Mouse (Mus musculus) neural tube, embryonic 12.5 days (tissue): ENCODE data around the gene Fam227a. TPM values are rescaled to one million over a fixed set of nuclear protein-coding genes. Genes with fewer than 3 reads are reported as not detected.

Experiments
- ATAC-seq: fragments of 200-750 bp; cut with Nextera tagmentation; 2 replicates; pipeline ENCODE4 v1.8.0; 2017; ENCODE audit warnings: low read depth, mild to moderate bottlenecking, moderate TSS enrichment, moderate library complexity; ENCODE audit not compliant: low FRiP score
- H3K27ac ChIP-seq: fragments of 300-500 bp; sonication (generic); 2 replicates; pipeline ENCODE4 v1.5.1; 2016
- H3K27me3 ChIP-seq: fragments of 300-500 bp; sonication (generic); replicated peaks from 2 replicates; pipeline ENCODE4 v1.6.1; 2016; ENCODE audit warnings: mild to moderate bottlenecking
- H3K36me3 ChIP-seq: fragments of 300-500 bp; sonication (generic); 2 replicates; pipeline ENCODE4 v1.6.1; 2016; ENCODE audit warnings: mild to moderate bottlenecking
- H3K4me1 ChIP-seq: fragments of 300-500 bp; sonication (generic); 2 replicates; pipeline ENCODE4 v1.6.1; 2016
- H3K4me2 ChIP-seq: fragments of 300-500 bp; sonication (generic); replicated peaks from 2 replicates; pipeline ENCODE4 v1.6.1; 2016; ENCODE audit warnings: mild to moderate bottlenecking
- H3K4me3 ChIP-seq: fragments of 300-500 bp; sonication (generic); 2 replicates; pipeline ENCODE4 v1.5.1; 2016
- H3K9ac ChIP-seq: fragments of 300-500 bp; sonication (generic); 2 replicates; pipeline ENCODE4 v1.6.1; 2016; ENCODE audit warnings: mild to moderate bottlenecking
- H3K9me3 ChIP-seq: fragments of 300-500 bp; sonication (generic); 2 replicates; pipeline ENCODE4 v1.6.1; 2016; ENCODE audit warnings: mild to moderate bottlenecking
- WGBS: fragments of 180-500 bp; shearing (Covaris S2); methylation state at CpG from one replicate; pipeline ENCODE4 v1.1.7; 2016; 5-methylcytosine and 5-hydroxymethylcytosine counted together
- polyA plus RNA-seq: library from polyadenylated mRNA; unstranded; fragments of >200 nt; fragmentation: Nextera tagmentation; extraction: Ambion mirVana; gene quantifications from 2 replicates; pipeline ENCODE4 v1.2.1, GENCODE M21; 2016

The Fam227a gene
- polyA plus RNA-seq, 1 experiment from 2014 or later, result 6.0 TPM

DNA sequence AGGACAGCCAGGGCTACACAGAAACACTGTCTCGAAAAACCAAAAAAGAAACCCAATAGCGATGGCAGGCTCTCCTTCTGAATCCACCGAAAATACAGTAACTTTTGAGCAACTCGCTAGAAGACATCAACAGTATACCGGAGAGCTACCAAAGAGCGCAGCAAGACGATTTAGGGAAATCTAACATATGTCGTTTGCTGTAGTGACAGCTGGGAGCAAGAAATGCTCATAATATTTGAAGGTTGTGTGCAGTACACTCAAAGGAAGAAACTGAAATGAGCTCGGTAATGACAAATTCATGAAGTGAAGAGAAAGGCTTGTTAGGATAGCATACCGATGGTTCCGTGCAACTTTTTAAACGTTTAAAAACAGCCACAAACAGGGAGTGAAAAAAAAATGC, 52.6 kb downstream of the Fam227a start:
- H3K9me3 ChIP-seq, result no peaks in the 10 kb centered on the region
- no peak for ATAC-seq
- 93% methylated on average over 12 of the region's 12 CpGs for WGBS

GRCm38 (mm10) chr15:79604990-79605665, 53.6 kb downstream of the Fam227a start, which contains the start of gene Dmc1:
Gene Dmc1, minus strand, starts transcription at chr15:79605109.
- Histone ChIP-seq H3K27me3 (peaks cover 14% of the 10 kb centered on the region), H3K4me2 (peak within 1 kb of the TSS; percentile 50), H3K9ac (0 out of 2 replicates have a peak within 1 kb of the TSS, but pooled peaks have one; percentile 17), H3K27ac (no peak within 1 kb of the TSS), H3K9me3 (no peaks in the 10 kb centered on the region), H3K4me1 (peaks cover 10% of the 10 kb centered on the region; the same call in 1 of the 2 replicates), H3K4me3 (peak within 1 kb of the TSS; percentile 22), H3K36me3 (peaks cover 2% of the 10 kb centered on the region; the same call in 1 of the 2 replicates)
- 9% methylated on average over 37 of the region's 37 CpGs for WGBS
- no peak for ATAC-seq

More for the DNA sequence above, 52.6 kb downstream of the Fam227a start:
- Histone ChIP-seq H3K27ac (no peak overlapping the region), H3K9ac (no peak overlapping the region), H3K4me1 (peaks cover 10% of the 10 kb centered on the region; the same call in 1 of the 2 replicates), H3K36me3 (peaks cover 11% of the 10 kb centered on the region), H3K4me3 (no peak overlapping the region), H3K27me3 (peaks cover 14% of the 10 kb centered on the region), H3K4me2 (no peak overlapping the region)

DNA sequence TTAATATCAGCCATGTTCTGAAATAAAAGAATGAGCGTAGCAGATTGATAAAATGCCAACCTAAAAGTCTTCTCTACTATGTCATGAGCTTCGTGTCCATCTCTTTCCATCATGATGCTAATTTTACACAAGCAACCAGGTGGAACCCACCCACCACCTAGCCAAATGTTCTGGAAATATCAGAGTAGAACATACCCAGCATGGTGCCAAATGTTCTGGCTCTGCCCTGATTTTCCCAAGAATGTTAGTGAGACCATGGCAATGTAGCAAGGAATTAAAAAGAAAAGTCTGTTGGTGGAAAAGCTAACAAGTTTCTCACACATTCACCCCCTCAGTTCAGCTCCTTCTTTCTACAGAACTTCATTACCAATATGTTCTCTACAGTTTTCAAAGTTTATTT, 58.6 kb downstream of the Fam227a start:
- Histone ChIP-seq H3K9me3 (no peaks in the 10 kb centered on the region), H3K27me3 (peaks cover 10% of the 10 kb centered on the region), H3K27ac (no peak overlapping the region), H3K4me1 (peaks cover 8% of the 10 kb centered on the region; the same call in 1 of the 2 replicates), H3K36me3 (no peaks in the 10 kb centered on the region), H3K9ac (no peak overlapping the region), H3K4me3 (no peak overlapping the region), H3K4me2 (no peak overlapping the region)
- 86% methylated on average over 2 of the region's 2 CpGs for WGBS
- ATAC-seq, result no peak

- Histone ChIP-seq H3K27ac (no peak overlapping the region), H3K9me3 (no peaks in the 10 kb centered on the region), H3K4me3 (no peak overlapping the region), H3K4me1 (no peaks in the 10 kb centered on the region), H3K27me3 (no peaks in the 10 kb centered on the region), H3K9ac (no peak overlapping the region), H3K4me2 (no peak overlapping the region), H3K36me3 (no peaks in the 10 kb centered on the region)
- 86% methylated on average over 1 of the region's 1 CpGs for whole genome bisulfite sequencing
- no peak for ATAC-seq
Observed at GRCm38 (mm10) chr15:79598715-79599114, 60.0 kb downstream of the Fam227a start.

- H3K4me3 ChIP-seq, result no peak overlapping the region
- H3K9me3 ChIP-seq, result no peaks in the 10 kb centered on the region
- no peaks in the 10 kb centered on the region for H3K27me3 ChIP-seq
- 75% methylated on average over 1 of the region's 1 CpGs for WGBS
- H3K36me3 ChIP-seq, result no peaks in the 10 kb centered on the region
- H3K4me2 ChIP-seq, result no peak overlapping the region
- ATAC-seq, result no peak
- H3K9ac ChIP-seq, result no peak overlapping the region
- H3K4me1 ChIP-seq, result no peaks in the 10 kb centered on the region
- no peak overlapping the region for H3K27ac ChIP-seq
Observed at GRCm38 (mm10) chr15:79581581-79581980, 77.2 kb downstream of the Fam227a start.

GRCm38 (mm10) chr15:79577671-79578426, 80.9 kb downstream of the Fam227a start:
- H3K36me3 ChIP-seq, result no peaks in the 10 kb centered on the region
- no peaks in the 10 kb centered on the region for H3K4me1 ChIP-seq
- no peaks in the 10 kb centered on the region for H3K27me3 ChIP-seq
- H3K4me3 ChIP-seq, result no peak overlapping the region
- no peak for ATAC-seq
- no peak overlapping the region for H3K27ac ChIP-seq
- H3K9me3 ChIP-seq, result no peaks in the 10 kb centered on the region
- no peak overlapping the region for H3K4me2 ChIP-seq
- 76% methylated on average over 6 of the region's 6 CpGs for WGBS
- H3K9ac ChIP-seq, result no peak overlapping the region

GRCm38 (mm10) chr15:79576947-79577346, 81.8 kb downstream of the Fam227a start:
- ATAC-seq, result no peak
- Histone ChIP-seq H3K9ac (no peak overlapping the region), H3K4me3 (no peak overlapping the region), H3K4me2 (no peak overlapping the region), H3K4me1 (no peaks in the 10 kb centered on the region), H3K27me3 (no peaks in the 10 kb centered on the region), H3K27ac (no peak overlapping the region), H3K9me3 (no peaks in the 10 kb centered on the region), H3K36me3 (no peaks in the 10 kb centered on the region)
- WGBS, result 89% methylated on average over 2 of the region's 2 CpGs

GRCm38 (mm10) chr15:79575543-79576222, 83.1 kb downstream of the Fam227a start:
- Histone ChIP-seq H3K4me3 (no peak overlapping the region), H3K27ac (no peak overlapping the region), H3K4me1 (no peaks in the 10 kb centered on the region), H3K36me3 (no peaks in the 10 kb centered on the region), H3K27me3 (no peaks in the 10 kb centered on the region), H3K4me2 (no peak overlapping the region), H3K9me3 (no peaks in the 10 kb centered on the region), H3K9ac (no peak overlapping the region)
- WGBS, result 74% methylated on average over 1 of the region's 1 CpGs
- no peak for ATAC-seq

GRCm38 (mm10) chr15:79562417-79562816, 96.3 kb downstream of the Fam227a start:
- Histone ChIP-seq H3K4me1 (no peaks in the 10 kb centered on the region), H3K36me3 (no peaks in the 10 kb centered on the region), H3K27me3 (no peaks in the 10 kb centered on the region), H3K27ac (no peak overlapping the region), H3K9me3 (no peaks in the 10 kb centered on the region), H3K9ac (no peak overlapping the region), H3K4me2 (no peak overlapping the region), H3K4me3 (no peak overlapping the region)
- WGBS, result 89% methylated on average over 9 of the region's 9 CpGs
- no peak for ATAC-seq

- Histone ChIP-seq H3K27me3 (no peaks in the 10 kb centered on the region), H3K27ac (no peak overlapping the region), H3K4me3 (no peak overlapping the region), H3K4me2 (no peak overlapping the region), H3K9me3 (no peaks in the 10 kb centered on the region), H3K4me1 (no peaks in the 10 kb centered on the region), H3K9ac (no peak overlapping the region), H3K36me3 (no peaks in the 10 kb centered on the region)
- WGBS, result 78% methylated on average over 3 of the region's 3 CpGs
- ATAC-seq, result no peak
Observed at GRCm38 (mm10) chr15:79559649-79560048, 99.1 kb downstream of the Fam227a start.
